Mouse (Mus musculus) cortical plate, adult 2 months (tissue): ENCODE results near the gene Ccdc50.

ENCODE experiments used
- CTCF ChIP-seq: fragments of 200-500 bp; IDR thresholded peaks from 2 replicates; pipeline ENCODE4 v1.5.1; 2011; ENCODE audit warnings: mild to moderate bottlenecking, control low read depth, low read length; ENCODE audit not compliant: insufficient read depth; ENCODE audit errors: extremely low read depth
- POLR2A ChIP-seq: fragments of 200-500 bp; IDR thresholded peaks from 2 replicates; pipeline ENCODE4 v1.6.1; 2011; ENCODE audit warnings: mild to moderate bottlenecking, low read length, control low read depth; ENCODE audit not compliant: insufficient read depth; ENCODE audit errors: extremely low read depth

- TF ChIP-seq POLR2A: no peak
- TF ChIP-seq CTCF: no peak
Observed at GRCm38 (mm10) chr16:27348359-27348758, 40.3 kb upstream of the Ccdc50 start.
